Mouse (Mus musculus) cortical plate, adult 2 months (tissue): ENCODE measurements at regions not wholly inside any gene's neighbourhood (a gene's known extent, or its start where the extent isn't known, plus 50 kb on each side); places are given as distances from the start of the nearest gene placed in this dataset.

Experiments
- H3K27ac ChIP-seq: fragments of 200-500 bp; 2 replicates; pipeline ENCODE4 v1.5.1; 2012; ENCODE audit warnings: low read length, control low read depth, inconsistent platforms; ENCODE audit not compliant: insufficient read depth
- H3K4me1 ChIP-seq: fragments of 200-500 bp; 2 replicates; pipeline ENCODE4 v1.6.1; 2011; ENCODE audit warnings: low read length; ENCODE audit not compliant: control insufficient read depth, insufficient read depth
- H3K4me3 ChIP-seq: fragments of 200-500 bp; 2 replicates; pipeline ENCODE4 v1.5.1; 2011; ENCODE audit warnings: mild to moderate bottlenecking, low read length, control low read depth; ENCODE audit not compliant: insufficient read depth
- CTCF ChIP-seq: fragments of 200-500 bp; IDR thresholded peaks from 2 replicates; pipeline ENCODE4 v1.5.1; 2011; ENCODE audit warnings: mild to moderate bottlenecking, control low read depth, low read length; ENCODE audit not compliant: insufficient read depth; ENCODE audit errors: extremely low read depth
- POLR2A ChIP-seq: fragments of 200-500 bp; IDR thresholded peaks from 2 replicates; pipeline ENCODE4 v1.6.1; 2011; ENCODE audit warnings: mild to moderate bottlenecking, low read length, control low read depth; ENCODE audit not compliant: insufficient read depth; ENCODE audit errors: extremely low read depth

DNA sequence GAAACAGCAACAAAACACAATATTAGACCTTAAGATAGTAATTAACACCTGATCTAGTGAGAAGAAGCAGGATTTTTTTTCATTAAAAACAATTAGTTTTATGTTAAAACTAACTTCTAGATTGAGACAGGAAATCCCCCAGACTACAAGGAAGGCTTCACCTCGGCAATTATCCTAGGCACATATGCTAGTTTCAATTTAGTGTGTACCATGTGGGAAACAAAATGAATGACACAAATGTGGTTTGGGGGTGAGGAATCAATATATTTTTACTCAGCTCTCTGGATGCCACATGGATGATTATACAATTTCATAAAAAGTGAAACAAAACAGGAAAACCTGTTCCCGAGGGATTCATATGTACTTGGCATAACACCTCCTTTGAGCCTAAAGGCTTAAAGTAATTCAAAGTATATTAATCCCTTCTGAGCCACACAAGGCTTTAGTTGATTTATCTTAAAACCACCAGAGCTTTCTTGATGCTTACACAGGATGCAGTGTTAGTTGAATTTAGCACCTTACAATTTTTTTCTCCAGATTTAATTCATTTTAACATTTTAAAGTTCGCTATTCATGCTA lies 244.7 kb downstream of the Manea start:
- Histone ChIP-seq H3K27ac (no peak overlapping the region), H3K4me3 (no peak overlapping the region), H3K4me1 (no peaks in the 10 kb centered on the region)
- TF ChIP-seq POLR2A (no peak), CTCF (no peak)

DNA sequence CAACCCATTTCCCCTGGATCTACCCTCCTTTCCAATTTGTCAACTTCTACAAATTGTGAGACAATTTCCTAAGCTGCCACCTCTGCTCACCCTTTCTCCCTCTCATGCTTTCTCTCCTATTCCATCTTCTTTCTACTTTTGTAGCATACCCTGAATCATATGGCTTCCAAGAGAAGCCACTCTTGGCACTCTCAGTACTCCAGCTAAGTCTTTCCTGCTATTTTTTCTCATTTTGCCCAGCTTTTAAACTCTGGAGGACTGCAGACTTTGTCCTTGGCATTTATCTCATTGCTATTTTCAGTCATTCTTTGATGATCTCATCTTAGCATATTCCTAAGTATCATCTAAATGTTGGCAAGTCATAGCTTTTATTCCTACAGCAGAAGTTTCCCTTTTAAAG lies 270.6 kb upstream of the Fut9 start:
- TF ChIP-seq CTCF, result no peak
- no peak for TF ChIP-seq POLR2A
- peak overlapping the region; percentile 81 for H3K27ac ChIP-seq
- H3K4me3 ChIP-seq, result no peak overlapping the region
- no peaks in the 10 kb centered on the region for H3K4me1 ChIP-seq

DNA sequence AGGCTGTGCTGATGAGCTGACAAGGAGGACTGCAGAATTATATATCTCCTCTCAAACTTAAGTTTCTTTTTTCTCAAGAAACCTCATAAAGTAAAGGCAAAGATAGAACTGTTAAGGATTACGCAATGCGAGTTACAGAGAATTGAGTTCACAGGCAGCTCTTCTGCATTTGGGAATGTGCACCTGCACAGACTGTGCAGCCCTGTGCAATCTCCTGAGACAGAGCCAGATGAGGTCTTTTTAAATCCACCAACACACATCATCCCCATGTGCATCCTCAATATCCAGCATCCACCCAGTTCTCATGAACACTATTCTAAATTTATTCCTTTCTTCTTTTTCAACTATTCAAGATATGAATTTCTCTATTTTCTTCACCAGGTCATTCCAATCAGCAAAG lies 269.4 kb upstream of the Fut9 start:
- no peak overlapping the region for H3K27ac ChIP-seq
- no peaks in the 10 kb centered on the region for H3K4me1 ChIP-seq
- H3K4me3 ChIP-seq, result no peak overlapping the region
- TF ChIP-seq POLR2A (no peak), CTCF (no peak)
